Mouse (Mus musculus) midbrain, embryonic 13.5 days (tissue): ENCODE results near the gene Gtf2i. TPM values are rescaled to one million over a fixed set of nuclear protein-coding genes. Genes with fewer than 3 reads are reported as not detected.
A peak's percentile ranks its signal among the peaks of the same experiment; 100 is the strongest.
"Not testable (repeated sequence)": the region's sequence is repeated elsewhere in the genome, so short reads cannot be mapped to it uniquely, and the experiment has no call there.

Experiments
- ATAC-seq: fragments of 200-750 bp; cut with Nextera tagmentation; 2 replicates; pipeline ENCODE4 v1.8.0; 2017; ENCODE audit warnings: mild to moderate bottlenecking, moderate TSS enrichment, moderate library complexity
- H3K27ac ChIP-seq: fragments of 300-500 bp; sonication (generic); 2 replicates; pipeline ENCODE4 v1.5.1; 2015; ENCODE audit warnings: inconsistent platforms, mild to moderate bottlenecking, moderate library complexity
- H3K27me3 ChIP-seq: fragments of 300-500 bp; sonication (generic); 2 replicates; pipeline ENCODE4 v1.6.1; 2015; ENCODE audit warnings: mild to moderate bottlenecking, inconsistent platforms
- H3K36me3 ChIP-seq: fragments of 300-500 bp; sonication (generic); 2 replicates; pipeline ENCODE4 v1.6.1; 2015; ENCODE audit warnings: mild to moderate bottlenecking, inconsistent platforms
- H3K4me1 ChIP-seq: fragments of 300-500 bp; sonication (generic); replicated peaks from 2 replicates; pipeline ENCODE4 v1.6.1; 2015; ENCODE audit warnings: inconsistent platforms
- H3K4me2 ChIP-seq: fragments of 300-500 bp; sonication (generic); replicated peaks from 2 replicates; pipeline ENCODE4 v1.6.1; 2015; ENCODE audit warnings: moderate library complexity, mild to moderate bottlenecking, inconsistent platforms
- H3K4me3 ChIP-seq: fragments of 300-500 bp; sonication (generic); replicated peaks from 2 replicates; pipeline ENCODE4 v1.5.1; 2015; ENCODE audit warnings: mild to moderate bottlenecking, inconsistent platforms
- H3K9ac ChIP-seq: fragments of 300-500 bp; sonication (generic); replicated peaks from 2 replicates; pipeline ENCODE4 v1.6.1; 2015; ENCODE audit warnings: mild to moderate bottlenecking, inconsistent platforms
- H3K9me3 ChIP-seq: fragments of 300-500 bp; sonication (generic); 2 replicates; pipeline ENCODE4 v1.6.1; 2016; ENCODE audit warnings: mild to moderate bottlenecking, inconsistent platforms
- WGBS: fragments of 180-500 bp; shearing (Covaris S2); methylation state at CpG from one replicate; pipeline ENCODE4 v1.1.7; 2015; 5-methylcytosine and 5-hydroxymethylcytosine counted together
- polyA plus RNA-seq: library from polyadenylated mRNA; unstranded; fragments of >200 nt; fragmentation: Nextera tagmentation; extraction: Ambion mirVana; gene quantifications from 2 replicates; pipeline ENCODE4 v1.2.1, GENCODE M21; 2015

Gtf2i gene
- polyA plus RNA-seq, result 190 and 191 TPM in 2 replicates

- Histone ChIP-seq H3K27me3 (no peaks in the 10 kb centered on the region), H3K36me3 (peaks cover 16% of the 10 kb centered on the region), H3K27ac (peak within 1 kb of the TSS; percentile 100), H3K4me3 (peak within 1 kb of the TSS; percentile 83), H3K9ac (peak within 1 kb of the TSS; percentile 98), H3K9me3 (no peaks in the 10 kb centered on the region), H3K4me2 (peak within 1 kb of the TSS; percentile 81), H3K4me1 (peaks cover 48% of the 10 kb centered on the region)
- under 1% methylated on average over 40 of the region's 40 CpGs for WGBS
- ATAC-seq, result peak; percentile 93
These were observed at the start of gene Gtf2i for GRCm38 (mm10) chr5:134314688-134315622. Gene Gtf2i, minus strand, starts transcription at chr5:134314760.

GRCm38 (mm10) chr5:134359101-134359500, 44.5 kb upstream of the Gtf2i start:
- Histone ChIP-seq H3K9ac (no peak overlapping the region), H3K4me3 (no peak overlapping the region), H3K36me3 (peaks cover 67% of the 10 kb centered on the region), H3K27me3 (no peaks in the 10 kb centered on the region), H3K27ac (no peak overlapping the region), H3K9me3 (no peaks in the 10 kb centered on the region), H3K4me2 (no peak overlapping the region), H3K4me1 (no peaks in the 10 kb centered on the region)
- 97% methylated on average over 4 of the region's 4 CpGs for WGBS
- ATAC-seq, result no peak

- not testable (repeated sequence) for ATAC-seq, H3K9ac ChIP-seq, H3K4me3 ChIP-seq, H3K4me1 ChIP-seq, H3K27me3 ChIP-seq, H3K9me3 ChIP-seq, H3K27ac ChIP-seq, H3K4me2 ChIP-seq
- WGBS, result 94% methylated on average over 4 of the region's 4 CpGs
- peaks cover 38% of the 10 kb centered on the region for H3K36me3 ChIP-seq
These were observed 40.8 kb upstream of the Gtf2i start for GRCm38 (mm10) chr5:134355372-134355771.

- H3K4me3 ChIP-seq, result no peak overlapping the region
- H3K36me3 ChIP-seq, result peaks cover 16% of the 10 kb centered on the region
- no peak for ATAC-seq
- peaks cover 5% of the 10 kb centered on the region; the same call in 1 of the 2 replicates for H3K4me1 ChIP-seq
- H3K27ac ChIP-seq, result no peak overlapping the region
- H3K4me2 ChIP-seq, result no peak overlapping the region
- no peaks in the 10 kb centered on the region for H3K9me3 ChIP-seq
- no peaks in the 10 kb centered on the region for H3K27me3 ChIP-seq
- H3K9ac ChIP-seq, result no peak overlapping the region
- 73% methylated on average over 4 of the region's 4 CpGs for WGBS
These were observed 38.6 kb upstream of the Gtf2i start for GRCm38 (mm10) chr5:134353117-134353516.

- no peaks in the 10 kb centered on the region for H3K9me3 ChIP-seq
- H3K27me3 ChIP-seq, result no peaks in the 10 kb centered on the region
- H3K4me3 ChIP-seq, result no peak overlapping the region
- H3K9ac ChIP-seq, result no peak overlapping the region
- 88% methylated on average over 3 of the region's 3 CpGs for WGBS
- H3K36me3 ChIP-seq, result peaks cover 11% of the 10 kb centered on the region
- peaks cover 5% of the 10 kb centered on the region; the same call in 1 of the 2 replicates for H3K4me1 ChIP-seq
- no peak overlapping the region for H3K27ac ChIP-seq
- no peak for ATAC-seq
- no peak overlapping the region for H3K4me2 ChIP-seq
These were observed 38.0 kb upstream of the Gtf2i start for GRCm38 (mm10) chr5:134352527-134353001.

GRCm38 (mm10) chr5:134350660-134351059, 36.1 kb upstream of the Gtf2i start:
- ATAC-seq, result peak; percentile 68
- 0 out of 2 replicates have a peak overlapping the region, but pooled peaks have one; percentile 22 for H3K4me2 ChIP-seq
- 16% methylated on average over 10 of the region's 10 CpGs for WGBS

GRCm38 (mm10) chr5:134347066-134347465, 32.5 kb upstream of the Gtf2i start:
- Histone ChIP-seq H3K9ac (no peak overlapping the region), H3K27me3 (no peaks in the 10 kb centered on the region), H3K4me3 (no peak overlapping the region), H3K4me1 (peaks cover 5% of the 10 kb centered on the region; the same call in 1 of the 2 replicates), H3K36me3 (no peaks in the 10 kb centered on the region), H3K9me3 (no peaks in the 10 kb centered on the region), H3K4me2 (no peak overlapping the region), H3K27ac (no peak overlapping the region)
- no peak for ATAC-seq
- 69% methylated on average over 2 of the region's 2 CpGs for WGBS

More at GRCm38 (mm10) chr5:134350660-134351059, 36.1 kb upstream of the Gtf2i start:
- Histone ChIP-seq H3K27me3 (no peaks in the 10 kb centered on the region), H3K27ac (no peak overlapping the region), H3K9me3 (no peaks in the 10 kb centered on the region), H3K4me3 (no peak overlapping the region), H3K36me3 (no peaks in the 10 kb centered on the region), H3K4me1 (peaks cover 5% of the 10 kb centered on the region; the same call in 1 of the 2 replicates), H3K9ac (no peak overlapping the region)

GRCm38 (mm10) chr5:134345449-134345848, 30.9 kb upstream of the Gtf2i start:
- H3K36me3 ChIP-seq, result no peaks in the 10 kb centered on the region
- H3K4me2 ChIP-seq, result no peak overlapping the region
- H3K4me3 ChIP-seq, result no peak overlapping the region
- H3K4me1 ChIP-seq, result peaks cover 1% of the 10 kb centered on the region; the same call in 1 of the 2 replicates
- WGBS, result 86% methylated on average over 9 of the region's 9 CpGs
- H3K9me3 ChIP-seq, result no peaks in the 10 kb centered on the region
- ATAC-seq, result no peak
- H3K9ac ChIP-seq, result no peak overlapping the region
- no peak overlapping the region for H3K27ac ChIP-seq
- H3K27me3 ChIP-seq, result no peaks in the 10 kb centered on the region

GRCm38 (mm10) chr5:134344076-134344475, 29.5 kb upstream of the Gtf2i start:
- Histone ChIP-seq H3K27me3 (no peaks in the 10 kb centered on the region), H3K4me3 (no peak overlapping the region), H3K9me3 (no peaks in the 10 kb centered on the region), H3K36me3 (no peaks in the 10 kb centered on the region), H3K27ac (no peak overlapping the region), H3K4me1 (no peaks in the 10 kb centered on the region), H3K9ac (no peak overlapping the region), H3K4me2 (no peak overlapping the region)
- WGBS, result 84% methylated on average over 8 of the region's 8 CpGs
- ATAC-seq, result no peak

- H3K9ac ChIP-seq, H3K27me3 ChIP-seq, H3K4me2 ChIP-seq, H3K4me3 ChIP-seq, H3K27ac ChIP-seq, H3K9me3 ChIP-seq, H3K36me3 ChIP-seq, H3K4me1 ChIP-seq, ATAC-seq: not testable (repeated sequence)
- 98% methylated on average over 3 of the region's 4 CpGs for WGBS
These were observed 29.0 kb upstream of the Gtf2i start for GRCm38 (mm10) chr5:134343530-134343929.

- Histone ChIP-seq H3K36me3 (no peaks in the 10 kb centered on the region), H3K27ac (no peak overlapping the region), H3K9me3 (no peaks in the 10 kb centered on the region), H3K4me2 (no peak overlapping the region), H3K9ac (no peak overlapping the region), H3K27me3 (no peaks in the 10 kb centered on the region), H3K4me3 (no peak overlapping the region), H3K4me1 (no peaks in the 10 kb centered on the region)
- no peak for ATAC-seq
- 87% methylated on average over 18 of the region's 18 CpGs for WGBS
These were observed 28.1 kb upstream of the Gtf2i start for GRCm38 (mm10) chr5:134342503-134343205.

- WGBS, result 93% methylated on average over 5 of the region's 5 CpGs
- H3K27me3 ChIP-seq, result no peaks in the 10 kb centered on the region
- H3K27ac ChIP-seq, result no peak overlapping the region
- H3K4me2 ChIP-seq, result no peak overlapping the region
- no peaks in the 10 kb centered on the region for H3K4me1 ChIP-seq
- no peak overlapping the region for H3K9ac ChIP-seq
- H3K4me3 ChIP-seq, result no peak overlapping the region
- H3K9me3 ChIP-seq, result no peaks in the 10 kb centered on the region
- no peak for ATAC-seq
- H3K36me3 ChIP-seq, result no peaks in the 10 kb centered on the region
These were observed 27.2 kb upstream of the Gtf2i start for GRCm38 (mm10) chr5:134341721-134342120.
